Mouse (Mus musculus) heart, postnatal 25 days (tissue): ENCODE results near the gene Tcf23. TPM values are rescaled to one million over a fixed set of nuclear protein-coding genes. Genes with fewer than 3 reads are reported as not detected.

Source experiments
- DNase-seq: peaks from one replicate; pipeline ENCODE4 v3.0.0; 2022; ENCODE audit warnings: low spot score
- intact Hi-C: fragments of 180-260 bp; cut with DNase I; formaldehyde crosslinking; loops from one replicate; pipeline ENCODE4 v1.15.1; 2025
- total RNA-seq, 2 experiments: library from RNA; stranded (reverse); gene quantifications; 2 replicates each; pipeline ENCODE4 v1.2.3; 2021

The Tcf23 gene
- total RNA-seq, 2 experiments from 2014 or later: 0.45 to 0.75 TPM

- no peak for DNase-seq
- intact Hi-C loops: no loop called here
Measured at GRCm38 (mm10) chr5:30948620-30949019, 19.8 kb upstream of the Tcf23 start.

GRCm38 (mm10) chr5:30949654-30950326, 18.7 kb upstream of the Tcf23 start:
- intact Hi-C loops: no loop called here
- peak; percentile 88 for DNase-seq

- intact Hi-C loops: no loop called here
- DNase-seq: no peak
Measured at GRCm38 (mm10) chr5:30950451-30950850, 18.0 kb upstream of the Tcf23 start.

- no peak for DNase-seq
- intact Hi-C loops: no loop called here
Measured at GRCm38 (mm10) chr5:30950922-30951321, 17.5 kb upstream of the Tcf23 start.

- no peak for DNase-seq
- intact Hi-C loops: no loop called here
Measured at GRCm38 (mm10) chr5:30951706-30952105, 16.8 kb upstream of the Tcf23 start.

GRCm38 (mm10) chr5:30952551-30952950, 15.9 kb upstream of the Tcf23 start:
- no peak for DNase-seq
- intact Hi-C loops: no loop called here

GRCm38 (mm10) chr5:30954065-30954464, 14.4 kb upstream of the Tcf23 start:
- intact Hi-C loops: no loop called here
- DNase-seq: no peak

GRCm38 (mm10) chr5:30954556-30954955, 13.9 kb upstream of the Tcf23 start:
- intact Hi-C loops: no loop called here
- no peak for DNase-seq

- intact Hi-C loops: no loop called here
- no peak for DNase-seq
Measured at GRCm38 (mm10) chr5:30955751-30956150, 12.7 kb upstream of the Tcf23 start.

GRCm38 (mm10) chr5:30957891-30958290, 10.6 kb upstream of the Tcf23 start:
- intact Hi-C loops: no loop called here
- DNase-seq: no peak

- no peak for DNase-seq
- intact Hi-C loops: no loop called here
Measured at GRCm38 (mm10) chr5:30959198-30959854, 9.1 kb upstream of the Tcf23 start.

- peak; percentile 98 for DNase-seq
- intact Hi-C loops: loop anchor here (1.0 kb wide), 1 partner anchor 88 kb away; the partner anchor contains the start of genes Atraid and Slc5a6
Measured at GRCm38 (mm10) chr5:30959966-30960501, 8.4 kb upstream of the Tcf23 start, which contains the start of gene Preb. Preb (minus strand) TSS chr5:30960361.

GRCm38 (mm10) chr5:30960814-30961213, 7.6 kb upstream of the Tcf23 start:
- intact Hi-C loops: loop anchor here (1.0 kb wide), 1 partner anchor 87 kb away; the partner anchor contains the start of genes Atraid and Slc5a6
- DNase-seq: no peak

- DNase-seq: no peak
- intact Hi-C loops: no loop called here
Measured at GRCm38 (mm10) chr5:30961545-30962505, 6.6 kb upstream of the Tcf23 start.

GRCm38 (mm10) chr5:30963916-30964315, 4.5 kb upstream of the Tcf23 start:
- DNase-seq: no peak
- intact Hi-C loops: no loop called here

GRCm38 (mm10) chr5:30966189-30966588, 2.3 kb upstream of the Tcf23 start:
- DNase-seq: no peak
- intact Hi-C loops: no loop called here

GRCm38 (mm10) chr5:30969440-30969839, 978 bp downstream of the Tcf23 start:
- intact Hi-C loops: no loop called here
- no peak for DNase-seq

- intact Hi-C loops: no loop called here
- peak; percentile 54 for DNase-seq
Measured at GRCm38 (mm10) chr5:30974870-30975656, 6.6 kb downstream of the Tcf23 start.

- DNase-seq: no peak
- intact Hi-C loops: no loop called here
Measured at GRCm38 (mm10) chr5:30982357-30982756, 13.9 kb downstream of the Tcf23 start.
